Mouse (Mus musculus) heart, postnatal 0 days (tissue): ENCODE data around the gene Adcy3.

Source experiments
- CTCF ChIP-seq: IDR thresholded peaks from 2 replicates; pipeline ENCODE4 v1.5.1; 2016; ENCODE audit warnings: antibody characterized with exemption, control low read depth, low read depth
- EP300 ChIP-seq: IDR thresholded peaks from 2 replicates; pipeline ENCODE4 v1.6.1; 2016; ENCODE audit warnings: antibody characterized with exemption, low read depth

- TF ChIP-seq EP300 (no peak), CTCF (peak; percentile 67)
Observed at GRCm38 (mm10) chr12:4208405-4209133, 75.7 kb downstream of the Adcy3 start.
